Mouse (Mus musculus): Measurements from ENCODE around the gene Rbl2.

The Rbl2 gene

DNA sequence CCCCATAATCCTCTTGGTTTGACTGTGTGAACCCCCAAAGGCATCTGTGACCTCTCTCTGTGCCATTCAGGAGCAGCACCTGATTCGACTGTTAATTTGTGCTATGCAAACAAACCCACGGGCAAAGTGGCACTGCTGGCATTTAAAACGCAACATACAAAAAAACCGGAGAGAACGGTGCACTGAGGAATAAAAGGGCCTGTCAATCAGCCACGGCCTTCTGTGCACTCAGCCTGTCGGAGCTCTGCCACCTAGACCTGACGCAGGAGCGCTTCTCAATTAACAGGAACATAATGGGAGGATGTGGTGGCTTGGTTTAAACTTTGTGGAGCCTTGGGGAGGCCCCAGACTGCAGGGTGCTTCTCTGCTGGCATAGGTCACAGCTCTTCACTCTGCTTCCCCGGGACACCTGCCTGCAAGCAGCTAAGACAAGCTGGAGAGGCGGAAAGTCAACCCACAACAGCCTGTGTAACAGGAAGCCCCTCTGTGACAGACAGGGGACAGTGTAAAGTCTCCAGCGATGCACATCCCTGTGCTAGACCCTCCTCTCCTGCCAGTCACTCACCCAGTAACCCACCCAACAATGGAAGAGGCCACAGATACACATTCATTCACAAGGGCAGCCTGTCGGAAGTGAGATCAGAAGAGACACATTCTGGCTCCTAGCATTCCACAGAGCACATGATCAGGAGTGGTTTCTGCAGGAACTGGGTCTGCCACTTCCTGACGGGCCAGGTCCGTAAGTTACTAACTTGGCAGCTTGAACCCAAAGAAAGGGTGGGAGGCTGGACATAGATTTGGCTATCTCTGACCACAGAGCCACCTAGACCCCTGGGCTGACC lies 90.3 kb downstream of the Rbl2 start:
- DNase-seq (ENCODE audit: low spot score in 2 of 2), result no peak

GRCm38 (mm10) chr8:91170152-91170551 lies 100.3 kb downstream of the Rbl2 start:
- DNase-seq (ENCODE audit: low spot score in 2 of 2), result no peak

GRCm38 (mm10) chr8:91170914-91171313 lies 101.1 kb downstream of the Rbl2 start:
- no peak for DNase-seq (ENCODE audit: low spot score in 2 of 2)

GRCm38 (mm10) chr8:91171605-91172004 lies 101.7 kb downstream of the Rbl2 start:
- DNase-seq (ENCODE audit: low spot score in 2 of 2), result no peak

Measured in spleen, postnatal 4 days (tissue).